Mouse (Mus musculus) brown adipose tissue, adult 24 weeks (tissue): ENCODE results near the gene Wfdc21. TPM values are rescaled to one million over a fixed set of nuclear protein-coding genes. Genes with fewer than 3 reads are reported as not detected.
A peak's percentile ranks its signal among the peaks of the same experiment; 100 is the strongest.

Source experiments
- H3K27ac ChIP-seq: fragments of 200-500 bp; replicated peaks from 2 replicates; pipeline ENCODE4 v1.5.1; 2012; ENCODE audit warnings: low read depth, mild to moderate bottlenecking, low read length
- H3K4me1 ChIP-seq: fragments of 200-500 bp; 2 replicates; pipeline ENCODE4 v1.6.1; 2012; ENCODE audit warnings: low read length, mixed read lengths; ENCODE audit not compliant: control insufficient read depth, insufficient read depth, insufficient read length
- H3K4me3 ChIP-seq: fragments of 200-500 bp; 2 replicates; pipeline ENCODE4 v1.5.1; 2012; ENCODE audit warnings: low read depth, mild to moderate bottlenecking, low read length, moderate library complexity; ENCODE audit not compliant: insufficient read depth
- polyA plus RNA-seq: library from polyadenylated mRNA; stranded (reverse); fragments of >200 nt; gene quantifications from 2 replicates; pipeline ENCODE4 v1.2.4, GENCODE M21; 2012; ENCODE audit not compliant: missing spikeins, insufficient read depth, insufficient read length

The Wfdc21 gene
- 5.5 and 18.4 TPM in 2 replicates for polyA plus RNA-seq

DNA sequence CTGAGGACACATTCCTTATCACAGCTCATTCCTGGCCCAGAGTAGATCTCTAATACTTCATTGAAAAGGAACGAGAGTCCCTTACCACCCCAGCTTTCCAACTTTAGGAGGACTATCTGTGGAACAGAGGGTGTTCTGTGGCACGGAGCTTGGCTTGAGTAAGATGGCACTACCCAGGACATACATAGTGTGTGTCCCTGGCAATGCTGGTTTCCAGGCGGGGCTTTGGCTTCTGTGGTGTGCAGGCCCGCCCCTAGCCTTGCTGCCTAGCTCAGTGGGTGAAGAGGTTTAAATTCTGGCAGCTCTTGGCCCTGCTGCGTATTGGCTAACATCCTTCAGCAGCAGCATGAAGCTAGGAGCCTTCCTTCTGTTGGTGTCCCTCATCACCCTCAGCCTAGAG, at the start of gene Wfdc21:
Gene Wfdc21, plus strand, starts transcription at position 260 of the 400 bp plus-strand sequence.
- Histone ChIP-seq H3K27ac (no peak within 1 kb of the TSS), H3K4me1 (no peaks in the 10 kb centered on the region), H3K4me3 (no peak within 1 kb of the TSS)

DNA sequence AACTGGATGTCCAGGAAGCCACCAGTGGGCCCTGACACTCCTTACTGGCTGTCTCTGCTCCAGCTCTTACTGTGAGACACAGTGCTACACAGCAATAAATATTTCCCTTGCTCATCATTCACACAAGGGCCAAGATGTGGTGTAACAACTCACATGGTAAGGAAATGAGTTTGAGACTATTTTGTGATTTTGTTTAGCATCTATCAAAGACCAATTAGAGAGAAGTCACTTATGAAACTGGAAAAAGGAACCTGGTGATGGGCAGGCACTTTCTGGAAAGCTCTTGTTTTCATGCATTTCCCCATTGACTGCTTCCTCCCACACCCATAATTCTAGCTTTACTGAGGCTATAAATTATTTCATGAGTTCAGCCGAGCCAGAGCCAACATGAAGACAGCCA, 43.0 kb upstream of the Wfdc21 start, which contains the start of gene Wfdc17:
Gene Wfdc17, plus strand, starts transcription at position 287 of the 400 bp plus-strand sequence.
- Histone ChIP-seq H3K4me1 (no peaks in the 10 kb centered on the region), H3K27ac (peak within 1 kb of the TSS; percentile 59), H3K4me3 (no peak within 1 kb of the TSS)

DNA sequence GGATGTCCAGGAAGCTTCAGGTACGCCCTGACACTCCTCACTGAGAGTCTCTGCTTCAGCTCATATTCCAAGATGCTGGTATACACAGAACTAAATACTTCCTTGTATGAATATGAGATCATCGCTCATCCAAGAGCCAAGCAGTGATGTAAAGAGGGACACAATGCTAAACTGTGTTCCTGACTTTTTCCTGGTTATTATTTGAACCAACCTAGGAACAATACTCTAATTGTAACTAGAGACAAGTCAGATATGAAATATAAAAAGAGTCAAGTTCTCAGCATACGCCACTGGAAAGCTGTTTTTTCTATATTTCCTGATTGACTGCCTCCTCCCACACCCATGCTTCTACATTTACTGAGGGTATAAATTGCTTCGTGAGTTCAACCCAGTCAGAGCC, 38.0 kb upstream of the Wfdc21 start, which contains the start of gene Wfdc18:
Gene Wfdc18, plus strand, starts transcription at position 301 of the 400 bp plus-strand sequence.
- Histone ChIP-seq H3K27ac (no peak within 1 kb of the TSS), H3K4me3 (no peak within 1 kb of the TSS)

DNA sequence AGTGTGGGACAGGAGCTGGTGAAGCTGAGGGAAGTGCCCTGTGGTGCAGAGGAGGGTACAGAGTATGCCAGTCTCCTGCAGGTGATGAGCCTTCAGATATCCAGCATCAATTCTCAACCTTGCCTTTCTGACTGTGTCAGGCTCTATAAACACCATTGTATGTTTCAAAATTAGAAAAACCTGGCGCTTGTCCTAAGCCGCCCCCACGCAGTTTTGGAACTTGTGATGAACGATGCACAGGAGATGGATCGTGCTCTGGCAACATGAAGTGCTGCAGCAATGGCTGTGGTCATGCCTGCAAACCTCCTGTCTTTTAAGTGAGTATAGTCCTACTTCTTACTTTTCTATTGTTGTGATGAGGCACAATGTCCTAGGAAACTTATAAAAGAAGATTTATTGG, 37.1 kb upstream of the Wfdc21 start:
- no peaks in the 10 kb centered on the region for H3K4me1 ChIP-seq
- H3K4me3 ChIP-seq = no peak overlapping the region
- H3K27ac ChIP-seq = no peak overlapping the region

More for the DNA sequence above, 38.0 kb upstream of the Wfdc21 start, which contains the start of gene Wfdc18:
- H3K4me1 ChIP-seq = no peaks in the 10 kb centered on the region

DNA sequence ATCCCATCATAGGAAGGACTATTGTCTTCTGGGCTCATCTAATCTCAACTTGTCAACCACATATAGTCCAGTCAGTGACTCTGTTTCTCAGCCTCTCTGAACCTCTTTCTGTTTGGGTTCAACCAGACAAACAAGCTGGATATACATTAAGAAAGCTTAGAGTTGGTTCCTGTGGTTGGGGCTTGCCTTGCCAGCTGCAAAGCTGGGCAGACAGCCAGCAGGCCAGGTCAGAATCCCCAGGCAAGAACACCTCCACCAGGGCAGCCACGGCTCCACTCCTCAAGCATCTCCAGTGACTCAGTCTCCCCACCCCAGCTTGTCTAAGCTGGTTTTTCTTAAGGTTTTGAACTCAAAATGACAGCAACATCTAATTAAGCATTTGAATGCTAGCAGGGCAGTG, 34.1 kb upstream of the Wfdc21 start:
- Histone ChIP-seq H3K27ac (no peak overlapping the region), H3K4me3 (no peak overlapping the region), H3K4me1 (no peaks in the 10 kb centered on the region)

DNA sequence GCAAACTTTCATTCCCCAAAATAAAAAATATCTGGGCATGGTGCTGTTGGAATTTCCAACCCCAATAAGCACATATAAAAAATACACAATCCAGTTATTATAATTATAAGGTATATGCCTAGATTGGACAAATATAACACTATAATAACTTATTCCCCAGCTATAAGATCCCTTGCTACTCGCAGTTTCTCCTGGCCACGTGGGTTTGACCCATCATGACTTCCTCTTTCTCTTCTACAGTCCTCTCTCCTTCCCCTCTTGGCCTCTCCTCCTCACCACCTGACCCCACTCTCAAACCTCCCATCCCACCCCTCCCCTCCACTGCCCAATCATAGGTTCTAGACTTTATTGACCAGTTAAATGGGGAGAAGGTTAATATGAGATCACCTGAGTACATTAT, 32.8 kb upstream of the Wfdc21 start:
- no peak overlapping the region for H3K27ac ChIP-seq
- no peaks in the 10 kb centered on the region for H3K4me1 ChIP-seq
- no peak overlapping the region for H3K4me3 ChIP-seq

DNA sequence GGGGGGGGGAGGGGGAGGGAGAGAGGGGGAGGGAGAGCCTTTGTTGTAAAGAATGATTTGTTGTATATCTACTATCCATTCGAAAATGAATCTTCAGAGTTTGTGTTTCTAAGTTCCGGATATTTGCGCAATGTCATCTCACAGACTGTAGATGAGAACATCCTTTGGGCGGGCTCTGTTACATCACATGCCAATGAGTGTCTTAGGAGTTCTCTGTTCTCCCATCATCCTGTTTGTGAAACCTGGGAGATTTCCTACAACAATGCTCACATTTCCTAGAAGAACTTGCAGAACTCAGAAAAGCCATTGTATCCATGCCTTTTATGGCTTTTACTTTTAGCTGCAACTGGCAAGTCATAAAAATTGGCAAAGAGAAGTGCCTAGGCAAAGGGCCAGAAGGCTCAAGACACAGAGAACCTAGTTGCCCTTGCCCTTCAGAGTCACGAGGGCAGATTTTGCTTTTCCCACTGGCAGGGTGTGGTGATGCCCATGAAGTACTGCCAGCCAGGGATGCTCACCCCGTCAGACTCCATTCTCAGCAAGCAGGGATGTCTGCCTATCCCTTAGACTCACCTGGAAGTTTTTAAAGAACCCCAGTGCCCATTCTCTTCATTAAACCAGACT, 29.6 kb upstream of the Wfdc21 start:
- H3K4me1 ChIP-seq = no peaks in the 10 kb centered on the region

DNA sequence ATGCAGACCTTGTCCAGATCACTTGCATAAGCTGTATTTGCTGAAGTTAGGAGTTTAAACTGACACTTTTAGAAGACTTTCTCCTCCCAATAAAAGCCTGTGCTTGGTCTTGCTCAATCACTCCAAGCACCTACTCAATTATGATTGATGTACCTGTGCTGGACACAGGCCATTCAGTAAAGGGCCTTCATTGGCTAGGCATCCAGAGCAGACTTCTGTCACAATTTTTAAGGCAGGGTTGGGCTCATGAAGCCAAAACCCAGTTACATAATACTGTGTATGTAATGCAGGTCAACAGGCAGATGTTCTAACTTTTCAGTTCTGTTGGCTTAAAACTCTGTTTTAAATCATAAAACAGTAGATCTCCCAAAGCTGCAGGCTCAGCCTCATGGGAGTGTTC, 26.0 kb upstream of the Wfdc21 start:
- Histone ChIP-seq H3K4me3 (no peak overlapping the region), H3K4me1 (no peaks in the 10 kb centered on the region), H3K27ac (no peak overlapping the region)

More for the DNA sequence above, 29.6 kb upstream of the Wfdc21 start:
- Histone ChIP-seq H3K27ac (no peak overlapping the region), H3K4me3 (no peak overlapping the region)

DNA sequence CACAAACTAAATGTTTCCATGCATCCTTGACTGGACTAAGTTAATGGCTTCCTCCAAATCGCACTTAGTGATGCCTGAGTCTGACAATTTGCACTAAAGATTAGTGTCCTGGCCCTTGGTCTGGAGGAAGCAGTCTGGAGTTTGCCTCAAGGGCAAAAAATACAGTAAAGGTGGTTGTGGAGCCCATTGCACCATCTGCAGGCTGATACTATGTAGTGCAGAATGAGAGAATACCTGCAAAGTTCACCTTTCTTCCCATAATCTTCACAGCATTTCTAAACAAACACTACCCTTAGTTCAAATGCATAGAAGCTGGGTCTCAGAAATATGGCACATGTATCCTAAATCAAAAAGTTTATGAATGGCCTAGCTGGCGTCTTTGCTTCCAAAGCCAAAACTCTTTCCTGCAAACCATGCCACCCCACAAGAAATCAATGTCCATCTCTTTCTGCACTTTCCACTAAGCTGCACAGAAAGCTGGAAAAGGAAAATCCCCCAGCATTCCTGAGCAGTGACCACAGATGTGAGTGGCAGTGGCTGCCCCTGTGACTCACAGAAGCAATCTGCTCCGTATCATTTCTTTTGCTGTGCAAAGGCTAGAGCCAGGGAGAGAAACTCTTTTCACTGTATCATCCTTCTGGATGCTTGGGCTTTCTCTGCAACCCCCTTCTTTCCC, 17.8 kb upstream of the Wfdc21 start:
- no peak overlapping the region for H3K4me3 ChIP-seq
- H3K27ac ChIP-seq = no peak overlapping the region
- no peaks in the 10 kb centered on the region for H3K4me1 ChIP-seq

DNA sequence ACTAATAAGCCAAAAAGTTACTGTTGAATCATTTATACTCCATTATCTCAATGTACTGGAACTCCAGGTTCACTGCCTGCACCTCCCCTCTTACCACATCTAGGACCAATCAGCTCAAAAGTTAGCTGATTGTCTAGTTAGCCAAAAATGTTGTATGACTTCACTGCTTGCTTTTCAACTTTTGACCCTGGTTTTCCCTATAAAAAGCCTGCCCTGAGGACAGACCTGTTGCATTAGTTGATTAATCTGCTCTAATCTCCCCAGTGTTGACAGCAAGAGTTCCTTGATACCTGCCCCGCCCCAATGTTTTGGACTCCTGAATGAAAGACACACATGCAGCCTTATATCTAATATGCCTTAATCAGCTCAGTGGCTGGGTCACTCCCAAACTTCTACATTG, 15.6 kb upstream of the Wfdc21 start:
- Histone ChIP-seq H3K27ac (no peak overlapping the region), H3K4me1 (no peaks in the 10 kb centered on the region), H3K4me3 (no peak overlapping the region)

DNA sequence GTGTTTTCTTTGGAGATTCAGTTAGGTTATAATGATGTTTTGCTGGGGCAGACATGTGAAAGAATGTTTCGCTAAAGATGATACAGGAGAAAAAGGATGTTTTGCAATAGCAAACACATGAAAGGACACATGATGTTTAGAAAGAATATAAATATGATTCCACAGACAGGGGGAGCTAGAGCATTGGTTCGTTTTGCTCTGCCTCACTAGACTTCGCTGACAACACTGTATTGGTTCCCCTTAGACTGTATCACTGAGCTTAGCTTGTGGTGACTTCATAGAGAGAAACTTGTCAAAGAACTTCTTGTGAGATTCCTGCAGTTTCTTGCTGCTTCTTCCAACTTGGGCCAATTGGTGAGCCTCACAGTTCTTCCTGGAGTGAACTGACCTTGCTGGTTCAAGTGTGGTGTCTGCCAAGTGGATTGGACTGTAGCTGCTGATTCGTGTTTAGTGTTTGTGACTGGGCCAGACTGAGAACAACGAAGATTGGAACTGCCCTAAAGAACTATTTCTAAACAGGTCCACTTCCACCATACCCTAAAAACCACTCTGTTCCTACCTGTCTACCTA, 13.6 kb upstream of the Wfdc21 start:
- Histone ChIP-seq H3K4me3 (no peak overlapping the region), H3K4me1 (no peaks in the 10 kb centered on the region), H3K27ac (no peak overlapping the region)

DNA sequence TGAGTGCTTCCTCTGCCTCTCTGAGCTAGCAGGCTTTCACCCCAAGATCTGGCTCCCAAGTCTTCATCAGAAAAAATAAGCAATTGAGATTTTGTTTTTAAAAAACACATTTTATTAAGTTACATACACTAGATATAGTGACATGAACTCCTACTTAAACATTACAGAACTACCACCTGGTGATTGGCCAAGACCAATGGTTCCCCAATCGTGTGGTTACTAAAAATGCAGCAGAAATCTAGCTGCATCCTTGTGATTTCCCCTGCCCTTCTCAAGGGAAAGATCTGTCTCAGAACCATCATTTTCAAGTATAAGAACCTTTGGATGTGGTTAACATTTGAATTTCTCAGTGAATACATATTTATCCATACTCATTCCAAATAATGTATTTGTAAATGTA, 12.5 kb upstream of the Wfdc21 start:
- no peak overlapping the region for H3K4me3 ChIP-seq
- H3K27ac ChIP-seq = no peak overlapping the region
- H3K4me1 ChIP-seq = no peaks in the 10 kb centered on the region

DNA sequence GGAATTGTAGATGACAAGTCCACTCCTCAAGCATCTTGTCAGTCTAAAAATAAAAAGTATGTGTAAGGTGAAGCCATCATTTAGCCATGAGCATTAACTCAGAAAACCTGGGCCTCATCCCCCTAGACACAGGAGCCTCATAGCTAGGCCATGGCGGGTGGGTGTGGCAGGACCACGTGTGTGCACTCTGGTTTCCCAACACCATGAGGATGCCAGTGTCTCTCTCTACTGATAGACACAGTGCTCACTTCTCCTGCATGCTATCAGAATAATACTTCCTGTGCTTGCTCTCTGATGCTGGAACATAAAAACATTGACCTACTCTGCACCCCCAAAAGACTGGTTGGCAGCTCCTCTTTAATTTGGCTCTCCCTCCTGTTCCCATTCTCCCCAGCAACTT, 10.9 kb upstream of the Wfdc21 start:
- H3K4me3 ChIP-seq = no peak overlapping the region
- H3K4me1 ChIP-seq = no peaks in the 10 kb centered on the region
- H3K27ac ChIP-seq = no peak overlapping the region

DNA sequence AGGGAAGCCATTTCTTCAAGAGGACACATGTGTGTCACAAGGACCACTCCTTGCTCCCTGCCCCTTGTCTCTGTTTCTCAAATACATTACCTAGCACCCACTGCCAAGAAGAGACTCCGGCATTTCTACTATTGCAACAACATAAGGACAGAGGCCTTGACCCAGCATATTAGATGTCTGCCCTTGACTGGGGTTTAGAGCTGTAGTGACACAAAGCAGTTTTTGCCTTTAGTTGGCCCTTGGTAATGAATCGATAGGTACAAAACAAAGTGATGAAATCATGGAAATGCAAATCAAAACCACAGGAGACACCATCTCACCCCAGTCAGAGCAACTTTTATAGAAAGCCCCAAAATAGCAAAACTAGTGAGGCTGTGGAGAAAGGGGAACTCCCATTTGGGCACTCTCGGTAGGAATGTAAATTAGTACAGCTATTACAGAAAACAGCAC, 9.6 kb upstream of the Wfdc21 start:
- Histone ChIP-seq H3K4me3 (no peak overlapping the region), H3K27ac (no peak overlapping the region), H3K4me1 (no peaks in the 10 kb centered on the region)

DNA sequence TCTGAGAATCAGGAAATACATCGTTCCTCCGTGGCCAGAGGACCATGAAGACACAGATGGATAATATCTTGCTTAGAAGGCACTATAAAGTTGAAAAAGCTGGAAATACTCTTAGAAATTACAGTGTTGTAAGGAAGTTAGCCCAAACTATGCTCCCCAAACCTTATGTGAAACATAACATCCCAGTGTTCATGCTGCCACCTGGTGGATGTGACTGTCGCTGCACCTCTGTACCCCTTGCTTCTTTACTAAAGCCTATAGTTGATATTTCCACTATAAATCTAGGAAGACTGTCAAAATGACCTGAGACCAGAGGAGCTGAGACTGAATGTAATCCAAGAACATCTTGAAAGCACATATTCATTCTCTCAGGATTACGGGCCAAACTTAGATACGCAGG, 7.5 kb upstream of the Wfdc21 start:
- Histone ChIP-seq H3K27ac (no peak overlapping the region), H3K4me3 (no peak overlapping the region), H3K4me1 (no peaks in the 10 kb centered on the region)
